Comparison of ENCODE assay signal across 8 mouse cellular contexts in genomic region chr19:23759322-23759945, GRCm38 (mm10). TPM values are rescaled to one million over a fixed set of nuclear protein-coding genes. Genes with fewer than 3 reads are reported as not detected.
DNase-seq lines count a peak whose midpoint lies in the region; ATAC-seq and TF ChIP-seq lines count a peak whose summit lies in the region.

No protein-coding gene starts in this region.

- H3K27ac ChIP-seq in neural tube, embryonic 11.5 days (ENCODE audit: low read depth, low read length), result peak overlapping the region; percentile 81
- 0 out of 2 replicates have a peak overlapping the region, but pooled peaks have one; percentile 89 for H3K27ac ChIP-seq in heart, embryonic 10.5 days
- no peak overlapping the region for H3K27ac ChIP-seq in limb, embryonic 13.5 days
- peak overlapping the region; percentile 99 for H3K27ac ChIP-seq in midbrain, postnatal 0 days (ENCODE audit: low read depth, low read length)

- no peaks in the 10 kb centered on the region for H3K9me3 ChIP-seq in neural tube, embryonic 11.5 days (ENCODE audit: control insufficient read depth, low read length)
- H3K9me3 ChIP-seq in heart, embryonic 10.5 days, result no peaks in the 10 kb centered on the region
- H3K9me3 ChIP-seq in limb, embryonic 13.5 days, result no peaks in the 10 kb centered on the region
- H3K9me3 ChIP-seq in midbrain, postnatal 0 days (ENCODE audit: low read length), result no peaks in the 10 kb centered on the region

- H3K4me1 ChIP-seq in neural tube, embryonic 11.5 days (ENCODE audit: control insufficient read depth, insufficient read depth, low read length), result no peaks in the 10 kb centered on the region
- H3K4me1 ChIP-seq in heart, embryonic 10.5 days, result peaks cover 18% of the 10 kb centered on the region
- H3K4me1 ChIP-seq in limb, embryonic 13.5 days, result peaks cover 15% of the 10 kb centered on the region
- H3K4me1 ChIP-seq in midbrain, postnatal 0 days (ENCODE audit: insufficient read depth, low read length), result peaks cover 11% of the 10 kb centered on the region

- TF ChIP-seq CTCF in midbrain, postnatal 0 days (IDR thresholded peaks at IDR 0.05), result no peak; the same call in 1 of the 2 replicates

- peaks cover 4% of the 10 kb centered on the region; the same call in 1 of the 2 replicates for H3K27me3 ChIP-seq in neural tube, embryonic 11.5 days (ENCODE audit: control insufficient read depth, insufficient read depth, low read length)
- H3K27me3 ChIP-seq in heart, embryonic 10.5 days (ENCODE audit: insufficient read depth, poor library complexity, severe bottlenecking), result peaks cover 27% of the 10 kb centered on the region
- peaks cover 36% of the 10 kb centered on the region for H3K27me3 ChIP-seq in limb, embryonic 13.5 days
- H3K27me3 ChIP-seq in midbrain, postnatal 0 days (ENCODE audit: insufficient read depth, low read length), result no peaks in the 10 kb centered on the region

- no peaks in the 10 kb centered on the region for H3K36me3 ChIP-seq in neural tube, embryonic 11.5 days (ENCODE audit: control insufficient read depth, insufficient read depth, low read length)
- H3K36me3 ChIP-seq in heart, embryonic 10.5 days, result no peaks in the 10 kb centered on the region
- H3K36me3 ChIP-seq in limb, embryonic 13.5 days, result no peaks in the 10 kb centered on the region
- no peaks in the 10 kb centered on the region for H3K36me3 ChIP-seq in midbrain, postnatal 0 days (ENCODE audit: insufficient read depth, low read length)

- ATAC-seq in neural tube, embryonic 11.5 days (ENCODE audit: insufficient read depth, low FRiP score, low TSS enrichment), result peak; percentile 50; the same call in 1 of the 2 replicates
- ATAC-seq in limb, embryonic 13.5 days (ENCODE audit: low FRiP score, low read depth), result no peak
- no peak; the same call in 1 of the 2 replicates for ATAC-seq in midbrain, postnatal 0 days (ENCODE audit: low FRiP score)

- 3% methylated on average over 17 of the region's 17 CpGs for WGBS in neural tube, embryonic 11.5 days
- WGBS in heart, embryonic 10.5 days, result 3% methylated on average over 17 of the region's 17 CpGs
- whole genome bisulfite sequencing in limb, embryonic 13.5 days, result 1% methylated on average over 16 of the region's 17 CpGs
- under 1% methylated on average over 17 of the region's 17 CpGs for WGBS in midbrain, postnatal 0 days

- peak overlapping the region; percentile 77 for H3K9ac ChIP-seq in neural tube, embryonic 11.5 days (ENCODE audit: low read length)
- peak overlapping the region; percentile 79 for H3K9ac ChIP-seq in limb, embryonic 13.5 days
- peak overlapping the region; percentile 90 for H3K9ac ChIP-seq in midbrain, postnatal 0 days (replicated peaks; ENCODE audit: low read length, poor library complexity, severe bottlenecking)

- peak overlapping the region; percentile 87 for H3K4me2 ChIP-seq in neural tube, embryonic 11.5 days (ENCODE audit: low read depth)
- peak overlapping the region; percentile 88 for H3K4me2 ChIP-seq in limb, embryonic 13.5 days (replicated peaks)
- H3K4me2 ChIP-seq in midbrain, postnatal 0 days (ENCODE audit: low read depth, low read length, poor library complexity, severe bottlenecking), result peak overlapping the region; percentile 74

- DNase-seq in neural tube, embryonic 11.5 days (ENCODE audit: low spot score), result no peak
- no peak for DNase-seq in neural tube, embryonic 10.5 days (ENCODE audit: extremely low spot score, low spot score)
- peak; percentile 83 for DNase-seq in cerebellum, adult 9-10 months
- DNase-seq in heart, embryonic 10.5 days (ENCODE audit: low spot score), result no peak
- DNase-seq in midbrain, postnatal 0 days (ENCODE audit: low spot score), result peak; percentile 70
- no peak for DNase-seq in c-Kit-positive CD71-positive TER-119-positive erythroid progenitor cells, embryonic 14.5 days (ENCODE audit: low spot score)
- DNase-seq in ovary, postnatal 14 days (ENCODE audit: low spot score), result no peak

- peak overlapping the region; percentile 70 for H3K4me3 ChIP-seq in neural tube, embryonic 11.5 days (ENCODE audit: low read depth, low read length)
- H3K4me3 ChIP-seq in heart, embryonic 10.5 days, result peak overlapping the region; percentile 78
- H3K4me3 ChIP-seq in limb, embryonic 13.5 days, result peak overlapping the region; percentile 73
- H3K4me3 ChIP-seq in midbrain, postnatal 0 days (ENCODE audit: low read depth, low read length), result peak overlapping the region; percentile 76

RNA-seq across cellular contexts. Expression of gene Apba1, which starts 0.7 kb away (rescaled TPM):
- polyA plus RNA-seq in neural tube, embryonic 11.5 days (2014; fragmentation: Nextera tagmentation; extraction: Ambion mirVana), result 2.5 TPM in 2 replicates
- polyA plus RNA-seq in heart, embryonic 10.5 days (2016; fragmentation: Nextera tagmentation; extraction: Ambion mirVana), result 0.25 and 0.28 TPM in 2 replicates
- 0.38 and 0.41 TPM in 2 replicates for polyA plus RNA-seq in limb, embryonic 13.5 days (2015; fragmentation: Nextera tagmentation; extraction: Ambion mirVana)
- 189 and 193 TPM in 2 replicates for total RNA-seq in midbrain, postnatal 0 days (2014; rRNA removed)
- 15.4 and 17.2 TPM in 2 replicates for polyA plus RNA-seq in midbrain, postnatal 0 days (2015; fragmentation: Nextera tagmentation; extraction: Ambion mirVana)

Comparison
In these comparisons a context has a peak if more than half of its experiments do, and no peak if none do; other contexts are left out.
1. DNase-seq: peak in cerebellum, adult 9-10 months (single experiment) and midbrain, postnatal 0 days (single experiment); none in neural tube, embryonic 11.5 days (single experiment), neural tube, embryonic 10.5 days (single experiment), heart, embryonic 10.5 days (single experiment), c-Kit-positive CD71-positive TER-119-positive erythroid progenitor cells, embryonic 14.5 days (single experiment) and ovary, postnatal 14 days (single experiment).
2. Peak in every context shown above with its lines, with median percentiles within 50 percentile points of each other: H3K4me2 ChIP-seq, H3K4me3 ChIP-seq and H3K9ac ChIP-seq.